Mouse (Mus musculus): Measurements from ENCODE around the gene Odf3b.

DNA sequence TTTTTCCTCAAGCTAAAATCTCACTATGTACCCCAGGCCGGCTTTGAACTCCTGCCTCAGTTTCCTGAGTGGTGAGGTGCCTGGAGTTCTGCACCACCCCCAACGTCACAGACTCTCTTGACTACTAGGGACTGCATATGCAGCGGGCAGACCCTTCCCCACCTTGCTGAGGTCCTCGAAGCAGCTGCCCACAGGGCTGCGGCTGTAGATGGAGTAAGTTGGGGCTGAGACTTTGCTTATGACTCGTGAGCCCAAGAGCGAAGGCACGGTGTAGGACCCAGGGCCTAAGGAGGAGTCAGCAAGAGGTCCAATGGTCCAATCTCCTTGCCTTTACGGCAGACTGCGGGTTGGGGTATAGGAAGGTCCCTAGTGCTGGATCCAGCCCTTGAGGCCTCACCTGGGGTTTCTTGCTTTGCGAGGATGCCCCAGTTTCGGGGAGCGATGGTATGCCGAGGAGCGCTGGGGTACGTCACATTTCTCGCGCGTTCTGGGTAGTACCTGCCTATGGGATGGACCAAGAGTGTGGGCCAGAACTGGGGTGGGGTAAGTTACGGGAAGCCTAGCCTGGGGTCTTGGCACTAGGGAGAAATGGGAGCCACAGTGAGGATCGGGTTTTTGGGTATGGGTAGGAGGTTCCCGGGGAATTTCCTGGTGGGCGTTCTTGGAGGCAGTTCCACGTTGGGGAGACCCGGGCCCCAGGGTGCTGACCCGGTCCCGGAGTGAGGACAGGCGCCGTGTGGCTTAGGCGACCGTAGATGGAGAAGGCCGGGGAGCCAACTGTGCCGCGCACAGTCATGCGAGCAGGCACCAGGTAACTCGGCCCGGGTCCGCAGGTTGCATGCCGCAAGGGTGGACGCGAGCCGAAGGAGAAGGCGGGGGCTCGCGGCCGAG lies 899 bp downstream of the Odf3b start:
- TF ChIP-seq ZC3H11A (IDR thresholded peaks at IDR 0.05; ENCODE audit: borderline replicate concordance, low read depth, low read length), result no peak
- TF ChIP-seq ZNF384 (IDR thresholded peaks at IDR 0.05; ENCODE audit: low read depth, low read length), result no peak
- no peak for TF ChIP-seq CHD2 (IDR thresholded peaks at IDR 0.05; ENCODE audit: low read depth, low read length)
